Mouse (Mus musculus) embryonic facial prominence, embryonic 10.5 days (tissue): ENCODE results near the gene Dab1. TPM values are rescaled to one million over a fixed set of nuclear protein-coding genes. Genes with fewer than 3 reads are reported as not detected.

ENCODE experiments used
- DNase-seq: peaks from one replicate; pipeline ENCODE4 v3.0.0-alpha.2; 2017; ENCODE audit warnings: low spot score
- H3K27ac ChIP-seq: fragments of 300-500 bp; sonication (generic); replicated peaks from 2 replicates; pipeline ENCODE4 v1.5.1; 2016; ENCODE audit warnings: mild to moderate bottlenecking
- H3K27me3 ChIP-seq: fragments of 300-500 bp; sonication (generic); replicated peaks from 2 replicates; pipeline ENCODE4 v1.6.1; 2016; ENCODE audit warnings: low read depth, mild to moderate bottlenecking; ENCODE audit not compliant: poor library complexity, severe bottlenecking
- H3K36me3 ChIP-seq: fragments of 300-500 bp; sonication (generic); replicated peaks from 2 replicates; pipeline ENCODE4 v1.6.1; 2016; ENCODE audit warnings: mild to moderate bottlenecking, moderate library complexity
- H3K4me1 ChIP-seq: fragments of 300-500 bp; sonication (generic); 2 replicates; pipeline ENCODE4 v1.6.1; 2016
- H3K4me3 ChIP-seq: fragments of 300-500 bp; sonication (generic); 2 replicates; pipeline ENCODE4 v1.5.1; 2016; ENCODE audit warnings: mild to moderate bottlenecking, moderate library complexity
- H3K9me3 ChIP-seq: fragments of 300-500 bp; sonication (generic); 2 replicates; pipeline ENCODE4 v1.6.1; 2016; ENCODE audit warnings: mild to moderate bottlenecking
- WGBS: fragments of 180-500 bp; shearing (Covaris S2); methylation state at CpG from one replicate; pipeline ENCODE4 v1.1.7; 2016; 5-methylcytosine and 5-hydroxymethylcytosine counted together
- polyA plus RNA-seq: library from polyadenylated mRNA; unstranded; fragments of >200 nt; fragmentation: Nextera tagmentation; extraction: Ambion mirVana; gene quantifications from 2 replicates; pipeline ENCODE4 v1.2.1, GENCODE M21; 2016

Dab1 gene
- polyA plus RNA-seq, 1 experiment from 2014 or later = 15.6 TPM

- Histone ChIP-seq H3K27me3 (no peaks in the 10 kb centered on the region), H3K4me3 (no peak overlapping the region), H3K4me1 (no peaks in the 10 kb centered on the region), H3K9me3 (no peaks in the 10 kb centered on the region), H3K27ac (no peak overlapping the region), H3K36me3 (no peaks in the 10 kb centered on the region)
- WGBS = 86% methylated on average over 4 of the region's 4 CpGs
- DNase-seq = no peak
These were observed 156.6 kb downstream of the Dab1 start for GRCm38 (mm10) chr4:103775712-103776111.

- Histone ChIP-seq H3K4me1 (no peaks in the 10 kb centered on the region), H3K4me3 (no peak overlapping the region), H3K9me3 (no peaks in the 10 kb centered on the region), H3K36me3 (no peaks in the 10 kb centered on the region), H3K27ac (no peak overlapping the region), H3K27me3 (no peaks in the 10 kb centered on the region)
- DNase-seq = no peak
- WGBS = 71% methylated on average over 4 of the region's 4 CpGs
These were observed 162.2 kb downstream of the Dab1 start for GRCm38 (mm10) chr4:103781398-103781797.

DNA sequence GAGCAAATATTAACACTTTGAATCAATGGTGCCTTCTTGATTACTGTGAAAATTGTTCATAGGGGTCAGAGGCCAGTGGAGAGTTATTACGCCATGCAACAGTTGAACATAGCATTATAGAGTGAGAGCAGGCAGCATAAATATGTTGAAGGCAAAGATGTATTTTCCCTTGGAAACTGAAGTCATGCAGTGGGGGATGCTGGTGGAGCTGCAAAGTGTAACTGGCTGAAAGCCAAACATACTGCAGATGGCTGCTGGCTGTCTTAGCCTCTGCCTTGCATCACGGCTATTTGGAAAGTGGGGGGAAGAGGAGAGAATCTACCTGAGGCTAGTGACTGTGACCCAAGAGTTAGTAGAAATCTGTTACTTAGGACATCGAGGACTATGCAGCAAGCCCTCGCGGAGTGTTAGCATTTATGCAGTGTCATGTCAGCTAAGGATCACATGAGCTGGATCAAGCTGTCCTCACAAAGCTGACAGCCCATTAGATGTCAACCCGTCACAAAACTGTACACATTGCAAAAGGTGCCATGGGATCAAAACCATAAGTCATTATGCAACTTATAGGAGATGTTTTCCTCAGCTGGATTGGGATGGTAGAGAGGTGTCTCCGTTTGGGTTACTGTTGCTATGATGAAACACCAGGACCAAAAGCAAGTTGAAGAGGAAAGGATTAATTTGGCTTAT, 164.5 kb downstream of the Dab1 start:
- Histone ChIP-seq H3K9me3 (no peaks in the 10 kb centered on the region), H3K4me1 (no peaks in the 10 kb centered on the region), H3K36me3 (no peaks in the 10 kb centered on the region), H3K27me3 (no peaks in the 10 kb centered on the region), H3K27ac (no peak overlapping the region), H3K4me3 (no peak overlapping the region)
- WGBS = 92% methylated on average over 7 of the region's 7 CpGs
- no peak for DNase-seq

GRCm38 (mm10) chr4:103793589-103794312, 174.6 kb downstream of the Dab1 start:
- 86% methylated on average over 8 of the region's 8 CpGs for WGBS
- no peaks in the 10 kb centered on the region for H3K4me1 ChIP-seq

GRCm38 (mm10) chr4:103796416-103796815, 177.3 kb downstream of the Dab1 start:
- no peaks in the 10 kb centered on the region for H3K4me1 ChIP-seq
- no peaks in the 10 kb centered on the region for H3K27me3 ChIP-seq
- no peaks in the 10 kb centered on the region for H3K9me3 ChIP-seq
- WGBS = 89% methylated on average over 6 of the region's 6 CpGs
- no peaks in the 10 kb centered on the region for H3K36me3 ChIP-seq
- DNase-seq = no peak
- no peak overlapping the region for H3K4me3 ChIP-seq
- no peak overlapping the region for H3K27ac ChIP-seq

More at GRCm38 (mm10) chr4:103793589-103794312, 174.6 kb downstream of the Dab1 start:
- DNase-seq = no peak
- Histone ChIP-seq H3K27me3 (no peaks in the 10 kb centered on the region), H3K9me3 (no peaks in the 10 kb centered on the region), H3K36me3 (no peaks in the 10 kb centered on the region), H3K4me3 (no peak overlapping the region), H3K27ac (no peak overlapping the region)

DNA sequence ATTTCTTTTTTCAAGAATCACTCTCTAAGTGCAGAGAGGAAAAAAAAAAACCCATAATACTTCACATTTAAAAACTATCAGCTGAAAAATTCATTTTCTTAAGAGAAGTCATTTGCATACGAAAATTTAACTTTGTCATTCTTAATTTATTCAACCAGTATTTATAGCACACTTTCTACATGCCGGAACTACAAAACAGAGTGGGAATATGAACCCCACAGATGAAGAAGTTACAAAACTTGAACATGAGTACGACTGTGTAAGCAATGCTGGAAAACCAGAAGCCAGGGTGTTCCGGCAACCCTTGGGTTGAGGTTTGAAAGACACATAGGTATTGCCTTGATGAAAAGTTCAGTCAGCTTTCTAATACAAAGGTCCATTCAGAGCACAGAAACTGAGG, 183.3 kb downstream of the Dab1 start:
- H3K27me3 ChIP-seq = no peaks in the 10 kb centered on the region
- H3K27ac ChIP-seq = no peak overlapping the region
- H3K9me3 ChIP-seq = no peaks in the 10 kb centered on the region
- 85% methylated on average over 4 of the region's 4 CpGs for WGBS
- no peaks in the 10 kb centered on the region for H3K4me1 ChIP-seq
- DNase-seq = no peak
- H3K4me3 ChIP-seq = no peak overlapping the region
- no peaks in the 10 kb centered on the region for H3K36me3 ChIP-seq

- Histone ChIP-seq H3K36me3 (no peaks in the 10 kb centered on the region), H3K4me1 (no peaks in the 10 kb centered on the region), H3K27ac (no peak overlapping the region), H3K4me3 (no peak overlapping the region), H3K9me3 (no peaks in the 10 kb centered on the region), H3K27me3 (no peaks in the 10 kb centered on the region)
- DNase-seq = no peak
- WGBS = 53% methylated on average over 1 of the region's 1 CpGs
These were observed 185.3 kb downstream of the Dab1 start for GRCm38 (mm10) chr4:103804461-103804860.

GRCm38 (mm10) chr4:103822669-103823068, 203.5 kb downstream of the Dab1 start:
- no peak for DNase-seq
- no peaks in the 10 kb centered on the region for H3K4me1 ChIP-seq
- no peaks in the 10 kb centered on the region for H3K27me3 ChIP-seq
- H3K9me3 ChIP-seq = no peaks in the 10 kb centered on the region
- 86% methylated on average over 4 of the region's 4 CpGs for WGBS
- H3K36me3 ChIP-seq = no peaks in the 10 kb centered on the region
- no peak overlapping the region for H3K27ac ChIP-seq
- no peak overlapping the region for H3K4me3 ChIP-seq

DNA sequence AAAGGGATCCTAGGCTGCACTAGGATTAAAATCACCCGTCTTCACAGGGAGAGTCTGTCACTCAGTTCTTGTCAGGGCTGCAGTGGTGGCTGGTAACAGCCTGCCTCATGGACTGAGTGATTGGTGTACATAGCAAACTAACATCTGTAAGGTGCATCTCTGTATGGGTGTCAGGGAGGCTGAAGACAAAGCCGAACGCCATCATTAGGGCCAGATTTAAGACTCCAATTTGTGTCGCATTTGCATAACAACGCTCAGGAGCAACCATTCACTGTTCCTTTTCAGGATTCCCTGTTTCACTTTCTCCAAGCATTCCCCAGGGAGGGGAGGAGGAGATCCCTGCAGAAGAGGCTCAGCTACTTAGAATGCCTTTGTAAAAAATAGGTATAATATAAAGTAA, 219.2 kb downstream of the Dab1 start:
- H3K4me1 ChIP-seq = no peaks in the 10 kb centered on the region
- H3K4me3 ChIP-seq = no peak overlapping the region
- no peak for DNase-seq
- H3K27me3 ChIP-seq = no peaks in the 10 kb centered on the region
- no peaks in the 10 kb centered on the region for H3K36me3 ChIP-seq
- 19% methylated on average over 5 of the region's 5 CpGs for WGBS
- no peaks in the 10 kb centered on the region for H3K9me3 ChIP-seq
- no peak overlapping the region for H3K27ac ChIP-seq

DNA sequence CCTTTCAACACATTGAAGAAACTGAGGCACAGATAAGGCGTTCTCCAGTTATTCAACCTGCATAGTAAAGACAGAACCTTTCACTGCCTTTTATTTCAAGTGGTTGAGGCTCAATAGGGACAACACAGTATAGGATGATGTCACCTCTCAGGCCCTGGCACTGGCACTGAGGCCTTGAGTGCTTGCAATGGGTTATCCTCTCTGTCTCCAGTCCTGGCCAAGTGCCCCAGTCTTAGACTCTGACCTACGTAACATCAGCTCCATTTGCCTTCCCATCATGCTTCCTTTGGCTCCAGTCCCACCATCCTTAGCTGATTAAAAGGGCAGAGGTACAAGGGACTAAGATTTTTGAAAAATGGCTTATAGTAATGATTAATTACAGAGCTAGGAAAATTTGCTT, 220.4 kb downstream of the Dab1 start:
- DNase-seq = no peak
- WGBS = 88% methylated on average over 2 of the region's 2 CpGs

GRCm38 (mm10) chr4:103841126-103841525, 222.0 kb downstream of the Dab1 start:
- no peaks in the 10 kb centered on the region for H3K36me3 ChIP-seq
- H3K4me3 ChIP-seq = no peak overlapping the region
- H3K27me3 ChIP-seq = no peaks in the 10 kb centered on the region
- no peak overlapping the region for H3K27ac ChIP-seq
- WGBS = 62% methylated on average over 7 of the region's 7 CpGs
- no peak for DNase-seq
- H3K4me1 ChIP-seq = peaks cover 7% of the 10 kb centered on the region
- no peaks in the 10 kb centered on the region for H3K9me3 ChIP-seq

More for the DNA sequence above, 220.4 kb downstream of the Dab1 start:
- no peaks in the 10 kb centered on the region for H3K9me3 ChIP-seq
- H3K36me3 ChIP-seq = no peaks in the 10 kb centered on the region
- H3K27ac ChIP-seq = no peak overlapping the region
- H3K4me3 ChIP-seq = no peak overlapping the region
- no peaks in the 10 kb centered on the region for H3K27me3 ChIP-seq
- peaks cover 6% of the 10 kb centered on the region for H3K4me1 ChIP-seq

GRCm38 (mm10) chr4:103844635-103845034, 225.5 kb downstream of the Dab1 start:
- H3K9me3 ChIP-seq = no peaks in the 10 kb centered on the region
- H3K27me3 ChIP-seq = no peaks in the 10 kb centered on the region
- WGBS = 84% methylated on average over 7 of the region's 7 CpGs
- peaks cover 12% of the 10 kb centered on the region for H3K4me1 ChIP-seq
- H3K27ac ChIP-seq = no peak overlapping the region
- no peaks in the 10 kb centered on the region for H3K36me3 ChIP-seq
- no peak for DNase-seq
- no peak overlapping the region for H3K4me3 ChIP-seq

GRCm38 (mm10) chr4:103857173-103857572, 238.0 kb downstream of the Dab1 start:
- Histone ChIP-seq H3K4me1 (no peaks in the 10 kb centered on the region), H3K27ac (no peak overlapping the region), H3K36me3 (no peaks in the 10 kb centered on the region), H3K9me3 (no peaks in the 10 kb centered on the region), H3K27me3 (no peaks in the 10 kb centered on the region), H3K4me3 (no peak overlapping the region)
- DNase-seq = no peak
- WGBS = 19% methylated on average over 1 of the region's 1 CpGs
